Mouse (Mus musculus) kidney, postnatal 14 days (tissue): ENCODE data around the gene C77080.
A peak's percentile ranks its signal among the peaks of the same experiment; 100 is the strongest.

Experiments used
- DNase-seq: peaks from one replicate; pipeline ENCODE4 v3.0.0; 2022; ENCODE audit warnings: mixed read lengths

C77080 gene

DNA sequence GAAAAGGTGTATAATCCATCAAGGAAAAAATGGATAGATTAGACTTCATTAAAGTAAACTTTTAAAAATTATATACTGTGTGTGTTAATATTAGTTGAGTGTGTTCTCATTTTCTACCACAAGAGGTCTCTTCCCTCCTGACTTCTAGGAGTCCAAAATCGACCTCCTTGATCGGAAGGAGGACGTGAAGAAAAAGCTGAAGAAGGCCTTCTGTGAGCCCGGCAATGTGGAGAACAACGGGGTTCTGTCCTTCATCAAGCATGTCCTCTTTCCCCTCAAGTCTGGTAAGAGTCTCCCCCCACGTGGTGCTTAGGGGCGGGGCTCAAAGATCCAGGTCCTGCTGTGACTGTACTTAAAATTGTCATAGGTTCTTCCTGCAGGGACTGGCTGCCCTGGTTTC, 51.7 kb downstream of the C77080 start:
- no peak for DNase-seq

DNA sequence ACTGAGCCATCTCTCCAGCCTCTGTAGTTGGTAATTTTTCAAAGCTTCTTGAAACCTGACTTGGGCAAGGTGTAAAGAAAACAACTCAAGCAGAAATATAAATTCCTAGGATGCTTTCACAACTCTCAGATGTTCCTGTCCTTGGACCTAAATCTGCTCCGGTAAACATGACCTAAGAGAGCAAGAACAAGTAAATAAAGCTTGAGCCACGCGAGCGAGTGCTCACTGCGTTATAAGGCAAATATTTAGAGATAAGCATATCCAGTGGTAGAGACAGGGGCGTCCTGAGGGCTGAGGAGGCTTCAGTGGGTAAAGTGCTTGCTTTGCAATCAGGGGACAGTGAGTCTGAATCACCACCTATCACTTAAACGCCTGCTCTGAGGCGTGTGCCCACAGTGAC, 54.4 kb downstream of the C77080 start:
- DNase-seq, result no peak

- DNase-seq, result no peak
These were observed 56.5 kb downstream of the C77080 start for GRCm38 (mm10) chr4:129204655-129205054.

DNA sequence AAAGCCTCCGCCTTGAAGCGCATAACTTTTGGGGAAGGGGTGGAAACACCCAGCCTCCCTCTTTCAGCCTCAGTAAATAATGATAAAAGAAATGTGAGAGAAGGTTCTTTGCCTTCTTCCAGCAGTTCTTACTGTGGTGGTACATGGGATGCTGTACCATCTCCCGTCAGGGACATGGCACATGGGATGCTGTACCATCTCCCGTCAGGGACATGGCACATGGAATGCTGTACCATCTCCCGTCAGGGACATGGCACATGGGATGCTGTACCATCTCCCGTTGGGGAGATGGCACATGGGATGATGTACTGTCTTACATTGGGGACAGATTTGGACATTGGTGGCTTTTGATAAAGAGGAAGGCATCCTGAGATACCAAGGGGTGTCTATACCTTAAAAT, 63.7 kb downstream of the C77080 start:
- DNase-seq, result no peak

DNA sequence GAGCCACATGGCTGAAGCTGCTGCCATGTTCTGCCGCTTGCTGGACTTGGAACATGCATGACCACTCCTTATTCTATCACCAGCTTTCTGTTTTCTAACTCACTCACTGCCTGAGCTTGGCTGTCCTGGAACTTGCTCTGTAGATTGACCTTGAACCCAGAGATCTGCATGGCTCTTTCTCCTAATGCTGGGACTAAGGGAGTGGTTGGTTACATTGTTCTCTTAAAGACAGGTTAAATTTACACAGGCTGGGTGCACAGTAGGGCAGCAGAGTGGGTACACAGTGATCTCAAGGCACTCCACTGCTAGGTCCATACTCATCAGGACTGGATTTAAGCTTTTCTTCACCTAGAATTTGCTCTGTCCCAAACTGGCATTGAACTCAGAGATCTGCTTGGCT, 66.9 kb downstream of the C77080 start:
- DNase-seq, result no peak

DNA sequence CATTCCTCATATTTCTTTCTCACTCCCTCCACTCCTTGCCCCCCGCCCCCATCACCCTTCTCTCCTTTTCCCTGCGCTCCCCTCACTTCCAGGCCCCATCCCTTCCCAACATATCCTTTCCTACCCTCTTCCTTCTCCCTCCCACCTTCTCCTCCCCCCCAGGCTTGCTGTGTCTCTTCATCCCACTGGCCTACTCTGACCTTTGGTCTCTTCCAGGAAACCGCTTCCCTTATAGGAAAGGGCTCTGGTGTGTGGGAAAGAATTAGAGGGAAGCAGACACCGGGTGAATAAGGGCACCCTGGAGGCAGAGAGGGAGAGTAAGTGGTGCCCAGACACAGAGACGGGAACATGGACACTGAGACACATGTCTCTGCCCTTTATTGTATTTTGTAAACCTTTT, 69.5 kb downstream of the C77080 start:
- DNase-seq, result no peak

DNA sequence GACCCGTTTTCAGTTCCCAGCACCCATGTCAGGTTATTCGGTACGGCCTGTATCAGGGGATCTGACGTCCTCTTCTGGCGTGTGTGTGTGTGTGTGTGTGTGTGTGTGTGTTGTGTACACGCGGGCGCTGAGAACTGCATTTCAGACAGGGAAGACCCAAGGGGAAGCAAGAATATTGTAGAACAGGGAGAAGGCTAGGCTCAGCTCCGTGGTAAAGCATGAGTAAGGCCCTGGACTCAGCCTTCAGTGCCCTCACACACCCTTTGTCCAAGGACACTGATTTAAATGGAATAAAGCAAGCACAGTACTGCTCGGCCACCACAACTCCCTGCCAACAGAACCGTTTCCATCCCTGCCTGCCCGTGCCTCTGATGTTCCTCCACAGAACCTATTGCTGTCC, 70.7 kb downstream of the C77080 start:
- DNase-seq, result peak; percentile 39

DNA sequence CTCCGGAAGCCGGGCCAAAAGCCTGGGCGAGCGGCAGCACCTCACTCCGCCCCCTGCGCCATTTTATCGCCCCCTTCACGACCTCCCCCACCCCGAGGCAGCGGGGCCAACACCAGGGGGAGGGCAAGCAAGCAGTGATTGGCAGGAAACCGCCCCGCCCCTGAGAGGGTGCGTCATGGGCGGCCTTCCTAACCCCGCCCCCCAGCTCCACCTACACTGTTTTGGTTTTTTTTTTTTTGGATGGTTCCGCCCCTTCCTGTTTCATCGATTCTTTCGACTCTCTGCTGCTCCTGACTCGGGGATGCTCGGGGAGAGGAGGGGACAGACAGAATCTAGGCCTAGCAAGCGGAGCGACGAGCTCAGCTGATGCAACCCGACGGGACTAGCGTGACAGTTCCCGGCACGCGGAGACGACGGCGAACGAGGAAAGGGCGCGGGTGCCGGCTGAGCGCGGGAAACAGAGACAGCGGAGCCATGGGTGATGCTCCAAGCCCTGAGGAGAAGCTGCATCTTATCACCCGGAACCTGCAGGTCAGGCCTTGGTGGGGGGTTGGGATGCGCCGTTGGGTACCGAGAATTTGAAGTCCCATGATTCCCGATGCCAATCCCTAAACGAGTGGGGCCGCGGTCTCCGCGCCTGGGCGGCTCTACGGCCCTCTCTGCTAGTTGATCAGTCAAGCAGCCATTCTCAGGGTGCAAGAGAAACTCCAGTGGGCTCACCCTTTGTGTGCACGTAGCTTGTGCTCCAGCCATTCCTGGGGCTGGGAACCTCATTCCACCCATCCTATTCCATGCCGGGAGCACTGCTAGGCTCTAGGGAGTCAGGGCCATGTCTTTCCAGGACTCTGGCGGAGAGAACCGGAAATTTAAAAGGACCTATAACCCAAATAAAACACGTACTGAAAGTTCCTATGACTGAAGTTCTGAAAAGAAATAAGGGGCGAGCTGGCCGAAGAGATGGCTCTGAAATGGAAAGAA, 71.4 kb downstream of the C77080 start, which contains the start of the genes S100pbp and Yars:
TSS of gene S100pbp (minus strand) at position 186 of the 978 bp plus-strand sequence.
TSS of gene Yars (plus strand) at position 219 of the 978 bp plus-strand sequence.
- DNase-seq, result peak; percentile 99

DNA sequence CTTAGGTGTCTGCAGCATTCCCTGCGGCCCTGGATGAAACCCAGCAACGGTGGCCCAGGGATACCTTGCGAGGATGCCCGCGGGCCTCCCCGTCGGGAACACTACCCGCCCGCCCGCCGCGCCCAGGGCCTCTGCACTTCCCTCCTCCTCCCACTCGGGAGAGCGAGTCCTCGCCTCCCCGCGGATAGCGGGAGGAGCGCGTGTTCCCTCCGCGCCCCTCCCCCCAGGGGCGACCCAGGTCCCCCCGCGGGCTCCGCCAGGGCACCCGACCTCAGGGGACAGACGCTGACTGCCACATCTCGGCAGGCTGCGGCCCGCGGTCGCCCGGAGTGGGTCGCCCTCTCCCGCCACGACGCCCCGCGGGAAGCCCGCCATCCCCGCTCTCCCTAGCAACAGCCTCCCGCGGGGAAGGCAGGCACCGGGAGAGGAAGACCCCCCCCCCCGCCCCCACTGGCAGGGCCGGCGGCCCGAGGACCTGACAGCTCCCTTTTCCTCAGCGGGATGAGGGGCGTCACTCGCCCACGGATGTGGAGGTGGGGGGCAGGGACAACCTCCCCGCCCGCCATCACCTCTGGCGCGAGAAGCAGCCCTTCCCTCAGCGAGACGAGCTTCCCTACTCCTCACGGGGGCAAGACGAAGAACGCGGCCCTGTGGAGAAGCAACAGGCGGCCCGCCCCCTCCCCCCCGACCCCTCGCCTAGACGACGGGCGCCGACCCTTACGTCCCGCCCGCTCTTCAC, 72.2 kb downstream of the C77080 start:
- peak; percentile 69 for DNase-seq

GRCm38 (mm10) chr4:129188041-129188659, 73.1 kb downstream of the C77080 start:
- DNase-seq, result no peak

DNA sequence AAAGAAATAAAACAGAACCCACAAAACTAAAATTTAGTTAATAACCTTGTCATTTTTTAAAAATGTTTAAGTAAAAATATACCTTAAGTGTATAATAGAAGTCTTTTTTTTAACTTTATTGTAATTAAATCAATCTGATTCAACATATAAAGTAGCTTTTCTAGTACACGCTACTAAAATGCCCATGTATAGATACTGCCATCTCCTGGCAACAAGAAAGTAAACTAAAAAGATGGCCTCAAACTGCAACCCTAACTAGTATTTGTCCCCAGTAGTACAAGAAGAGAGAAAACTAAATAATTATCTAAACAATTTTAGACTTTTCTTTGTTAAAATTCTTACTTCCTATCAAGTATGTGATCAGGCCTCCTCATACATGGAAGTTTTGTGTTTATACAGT, 81.6 kb downstream of the C77080 start:
- no peak for DNase-seq

DNA sequence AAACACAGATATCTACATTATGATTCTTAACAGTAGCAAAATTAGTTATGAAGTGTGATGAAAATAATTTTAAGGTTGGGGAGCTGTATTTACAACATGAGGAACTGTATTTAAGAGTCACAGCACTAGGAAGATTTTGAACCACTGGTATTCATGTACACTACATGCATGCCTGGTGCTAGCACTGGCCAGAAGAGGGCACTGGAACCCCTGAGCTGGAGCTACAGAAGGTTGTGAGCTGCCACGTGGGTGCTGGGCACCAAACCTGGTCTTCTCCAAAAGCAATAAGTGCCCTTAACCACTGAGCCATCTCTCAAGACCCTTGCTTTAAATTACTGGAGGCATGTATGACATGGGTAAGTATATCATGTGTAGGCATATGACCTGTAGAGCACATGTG, 88.7 kb downstream of the C77080 start:
- no peak for DNase-seq
